Mouse (Mus musculus): ENCODE results near the gene Tmem60. TPM values are rescaled to one million over a fixed set of nuclear protein-coding genes. Genes with fewer than 3 reads are reported as not detected.
A peak's percentile ranks its signal among the peaks of the same experiment; 100 is the strongest.

The Tmem60 gene
- polyA plus RNA-seq, 1 experiment = 46.3 TPM

DNA sequence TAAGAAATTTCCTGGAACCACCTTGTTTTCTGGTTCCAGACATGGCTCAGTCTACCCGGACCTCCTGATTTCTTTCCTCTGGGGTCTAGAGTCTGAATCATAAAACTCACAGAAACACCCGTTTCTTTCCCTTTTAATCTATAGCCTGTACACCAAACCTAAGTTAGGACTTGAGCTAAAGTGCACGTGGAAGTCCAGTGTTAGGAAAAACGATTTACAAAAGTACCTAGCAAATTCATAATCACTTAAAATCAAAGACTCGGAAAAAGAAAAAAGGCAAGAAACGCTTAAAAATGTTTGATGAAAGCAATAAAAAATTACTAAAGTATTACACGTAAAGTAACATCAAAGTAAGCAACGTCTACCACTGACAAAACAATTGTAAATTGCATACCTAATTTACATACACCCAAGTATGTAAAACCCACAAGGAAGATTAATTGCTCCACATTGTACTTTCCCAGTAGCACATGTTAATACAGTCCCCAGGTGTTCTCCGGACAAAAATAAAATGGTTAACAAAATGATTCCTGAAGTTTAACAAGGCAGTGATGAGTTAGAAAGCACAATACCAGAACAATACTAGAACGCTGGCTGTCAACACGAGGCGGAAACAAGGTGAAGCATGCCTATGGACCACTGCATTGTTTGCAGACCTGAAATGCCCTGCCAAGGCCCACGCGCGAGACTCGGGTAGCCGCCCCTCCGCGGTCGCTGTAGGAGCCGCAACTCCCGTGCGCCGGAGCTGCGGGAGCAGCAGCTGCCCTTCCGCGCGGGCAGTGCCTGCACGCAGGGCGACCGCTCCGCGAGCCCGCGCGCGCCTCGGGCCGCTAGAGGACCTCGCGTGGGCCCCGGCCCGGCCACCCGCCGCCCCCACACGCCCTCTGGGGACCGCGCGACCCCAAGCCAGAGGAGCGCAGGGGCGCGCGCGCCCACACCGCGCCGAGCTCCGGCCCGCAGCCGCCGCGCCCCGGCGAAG, 905 bp upstream of the Tmem60 start:
- H3K4me1 ChIP-seq (ENCODE audit: control insufficient read depth, insufficient read depth, insufficient read length, low read length) = no peaks in the 10 kb centered on the region
- H3K27ac ChIP-seq (replicated peaks; ENCODE audit: low read depth, low read length) = no peak overlapping the region
- H3K4me3 ChIP-seq (ENCODE audit: insufficient read depth, low read depth, low read length) = peak overlapping the region; percentile 71

DNA sequence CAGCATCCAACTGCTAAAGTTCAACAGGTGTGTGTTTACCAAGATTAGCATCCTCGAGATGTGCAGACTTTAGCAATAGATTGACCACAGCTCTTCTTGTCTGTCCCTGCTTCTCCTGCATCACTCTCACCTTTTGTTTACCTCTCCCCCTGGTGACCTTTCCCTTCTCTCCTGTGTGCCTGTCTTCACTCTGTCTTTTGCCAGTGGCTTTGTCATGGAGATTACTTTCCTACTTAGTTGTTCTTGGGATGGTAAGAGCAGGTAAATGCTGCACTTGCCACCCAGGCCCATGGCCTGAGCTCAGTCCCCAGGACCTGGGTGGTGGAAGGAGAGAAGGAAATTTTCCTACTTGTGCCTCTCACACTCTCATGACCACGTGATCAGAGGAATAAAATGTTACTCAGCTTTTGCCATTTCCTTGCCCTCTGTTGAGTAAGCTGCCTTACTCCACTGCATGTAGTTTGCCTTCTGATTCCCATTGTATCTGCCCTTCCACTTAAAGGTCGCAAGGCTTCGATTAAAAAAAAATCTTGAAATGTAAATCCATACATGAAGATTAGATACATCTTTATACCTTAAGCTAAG, 2.1 kb downstream of the Tmem60 start:
- Histone ChIP-seq H3K4me3 (ENCODE audit: insufficient read depth, low read depth, low read length) (no peak overlapping the region), H3K4me1 (ENCODE audit: control insufficient read depth, insufficient read depth, insufficient read length, low read length) (no peaks in the 10 kb centered on the region), H3K27ac (replicated peaks; ENCODE audit: low read depth, low read length) (no peak overlapping the region)

DNA sequence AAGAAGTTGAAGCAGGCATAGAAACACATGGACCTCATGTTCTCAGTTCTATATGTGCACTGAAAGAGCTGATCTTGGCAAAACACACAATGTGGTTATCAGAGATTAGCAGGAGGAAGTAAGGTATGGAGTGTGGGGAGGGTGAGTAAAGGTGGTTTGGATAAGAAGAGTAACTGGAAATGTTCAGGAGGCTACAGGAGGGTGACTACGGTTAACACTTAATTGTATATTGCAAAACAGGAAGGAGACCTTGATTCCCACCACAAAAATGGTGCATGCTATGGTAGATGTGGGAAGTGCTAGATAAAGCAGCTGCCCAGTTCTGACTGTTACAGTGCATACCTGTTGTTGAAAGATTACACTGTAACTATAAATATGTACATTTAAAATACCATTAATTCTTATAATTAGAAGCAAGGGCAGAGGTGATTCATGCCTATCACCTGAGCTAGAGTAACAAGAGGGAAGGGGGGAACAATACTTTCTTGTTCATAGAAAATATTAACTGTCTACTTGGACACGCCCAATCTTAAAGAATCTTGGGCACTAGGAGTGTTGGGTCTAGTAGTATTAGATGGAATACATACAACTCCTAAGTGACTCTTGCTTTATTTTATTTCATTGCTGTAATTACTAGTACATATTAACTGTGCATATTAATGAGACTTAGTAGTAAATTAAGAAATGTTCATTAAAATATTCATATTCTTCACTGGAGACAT, 15.6 kb downstream of the Tmem60 start:
- H3K4me3 ChIP-seq (ENCODE audit: insufficient read depth, low read depth, low read length) = no peak overlapping the region
- H3K4me1 ChIP-seq (ENCODE audit: control insufficient read depth, insufficient read depth, insufficient read length, low read length) = no peaks in the 10 kb centered on the region
- H3K27ac ChIP-seq (replicated peaks; ENCODE audit: low read depth, low read length) = no peak overlapping the region

DNA sequence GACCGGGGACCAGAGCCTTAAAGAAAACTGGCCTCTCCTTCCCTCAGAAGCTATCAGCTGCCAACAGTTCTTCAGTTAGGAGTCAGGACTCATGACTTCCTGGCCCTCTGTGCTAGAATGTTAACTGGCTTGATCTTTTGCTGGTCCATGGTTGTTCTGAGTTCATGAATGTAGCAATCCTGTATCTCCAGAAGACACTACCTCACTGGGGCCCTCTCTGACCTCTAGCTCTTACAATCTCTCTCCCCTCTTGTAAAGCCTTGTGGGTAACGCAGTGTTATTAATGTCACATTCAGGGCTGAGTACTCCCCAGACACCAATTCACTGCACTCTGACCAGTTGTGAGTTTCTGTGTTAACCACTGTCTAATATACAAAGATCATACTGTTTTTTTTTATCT, 22.7 kb downstream of the Tmem60 start:
- H3K27ac ChIP-seq (replicated peaks; ENCODE audit: low read depth, low read length) = no peak overlapping the region
- no peak overlapping the region for H3K4me3 ChIP-seq (ENCODE audit: insufficient read depth, low read depth, low read length)
- peaks cover 3% of the 10 kb centered on the region; the same call in 1 of the 2 replicates for H3K4me1 ChIP-seq (ENCODE audit: control insufficient read depth, insufficient read depth, insufficient read length, low read length)

DNA sequence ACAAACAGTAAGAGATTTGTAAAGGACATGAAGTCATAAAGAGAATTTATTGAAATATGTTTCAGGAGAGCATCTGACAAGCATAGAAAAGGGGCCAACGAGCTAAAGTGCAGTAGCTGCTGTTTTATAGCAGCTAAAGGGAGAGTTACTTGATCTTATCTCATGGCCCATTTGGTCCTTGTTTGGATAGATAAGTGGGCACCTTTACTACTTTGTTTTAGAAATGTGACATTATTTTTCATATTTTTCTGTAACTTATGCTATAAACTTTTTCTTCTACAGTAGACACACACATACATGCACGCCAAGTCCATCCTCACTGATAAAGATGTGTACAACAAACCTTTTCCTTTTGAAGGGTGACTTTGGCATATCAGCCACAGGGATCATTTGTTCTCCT, 23.4 kb downstream of the Tmem60 start:
- Histone ChIP-seq H3K4me1 (ENCODE audit: control insufficient read depth, insufficient read depth, insufficient read length, low read length) (peaks cover 3% of the 10 kb centered on the region; the same call in 1 of the 2 replicates), H3K4me3 (ENCODE audit: insufficient read depth, low read depth, low read length) (no peak overlapping the region), H3K27ac (replicated peaks; ENCODE audit: low read depth, low read length) (no peak overlapping the region)

DNA sequence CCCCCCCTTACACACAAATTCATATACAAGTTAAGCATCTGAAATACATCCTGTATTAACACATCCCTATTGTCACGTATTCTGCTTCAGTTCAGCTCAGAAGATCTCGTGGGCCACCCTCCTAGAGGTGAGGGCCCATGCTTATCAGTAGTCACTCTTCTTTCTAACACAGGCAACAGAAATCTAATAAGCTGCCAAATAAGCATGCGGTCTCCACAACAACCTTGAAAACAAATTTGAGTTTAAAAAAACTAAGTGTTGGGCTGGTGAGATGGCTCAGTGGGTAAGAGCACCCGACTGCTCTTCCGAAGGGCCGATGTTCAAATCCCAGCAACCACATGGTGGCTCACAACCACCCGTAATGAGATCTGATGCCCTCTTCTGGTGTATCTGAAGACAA, 24.2 kb downstream of the Tmem60 start:
- no peak overlapping the region for H3K4me3 ChIP-seq (ENCODE audit: insufficient read depth, low read depth, low read length)
- H3K4me1 ChIP-seq (ENCODE audit: control insufficient read depth, insufficient read depth, insufficient read length, low read length) = peaks cover 3% of the 10 kb centered on the region; the same call in 1 of the 2 replicates
- no peak overlapping the region for H3K27ac ChIP-seq (replicated peaks; ENCODE audit: low read depth, low read length)

DNA sequence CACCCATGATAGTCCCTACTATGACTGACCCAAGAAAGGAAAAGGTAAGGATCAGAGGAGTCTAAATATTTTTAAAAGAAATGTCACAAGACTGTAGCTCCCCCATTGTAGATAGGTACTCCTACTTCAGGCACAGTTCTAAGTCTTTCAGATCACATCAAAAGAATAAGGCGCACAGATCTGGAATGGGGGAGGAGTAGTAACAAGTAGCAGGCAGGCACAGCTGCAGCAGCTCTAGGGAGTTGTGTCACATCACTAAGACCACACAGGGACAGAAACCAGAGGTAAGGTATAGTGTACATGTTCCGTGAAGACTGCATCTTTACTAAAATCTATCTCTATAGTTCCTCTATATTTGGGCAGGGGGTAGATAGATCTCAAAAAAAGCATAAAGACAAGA, 29.8 kb downstream of the Tmem60 start:
- no peak overlapping the region for H3K27ac ChIP-seq (replicated peaks; ENCODE audit: low read depth, low read length)
- H3K4me1 ChIP-seq (ENCODE audit: control insufficient read depth, insufficient read depth, insufficient read length, low read length) = no peaks in the 10 kb centered on the region
- no peak overlapping the region for H3K4me3 ChIP-seq (ENCODE audit: insufficient read depth, low read depth, low read length)

DNA sequence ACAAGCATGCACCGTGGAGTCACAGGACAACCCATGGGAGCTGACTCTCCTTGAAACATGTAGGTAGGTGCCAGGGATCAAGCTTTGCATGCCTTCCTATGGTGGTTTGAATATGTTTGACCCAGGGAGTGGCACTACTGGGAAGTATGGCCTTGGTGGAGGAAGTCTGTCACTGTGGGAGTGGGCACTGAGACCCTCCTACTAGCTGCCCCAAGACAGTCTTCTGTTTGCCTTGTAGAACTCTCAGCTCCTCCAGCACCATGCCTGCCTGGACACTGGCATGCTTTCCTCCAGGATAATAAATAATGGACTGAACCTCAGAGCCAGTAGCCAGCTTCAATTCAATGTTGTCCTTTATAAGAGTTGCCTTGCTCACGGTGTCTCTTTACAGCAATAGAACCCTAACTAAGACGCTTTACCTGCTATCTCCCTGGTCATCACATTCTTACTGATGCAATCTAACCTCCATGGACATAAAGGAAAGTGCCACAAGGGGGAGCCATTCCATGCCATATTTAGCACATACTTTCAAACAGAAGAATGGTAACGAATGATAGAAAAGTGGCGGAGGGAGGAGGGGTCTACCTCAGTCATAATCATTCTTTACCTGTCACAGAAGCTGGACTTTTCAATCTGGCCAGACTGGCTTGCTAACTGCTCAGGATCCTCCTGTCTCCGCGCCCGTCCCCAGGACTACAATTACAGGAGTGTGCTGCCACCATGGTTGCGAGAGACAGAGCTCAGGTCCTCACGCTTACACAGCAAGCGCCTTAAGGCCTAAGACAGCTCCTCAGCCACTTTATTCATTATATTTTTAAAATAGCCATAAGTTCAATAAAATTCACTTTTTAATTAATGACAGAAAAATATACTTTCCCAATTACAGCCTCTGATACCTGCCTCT, 31.6 kb downstream of the Tmem60 start:
- Histone ChIP-seq H3K27ac (replicated peaks; ENCODE audit: low read depth, low read length) (no peak overlapping the region), H3K4me1 (ENCODE audit: control insufficient read depth, insufficient read depth, insufficient read length, low read length) (no peaks in the 10 kb centered on the region), H3K4me3 (ENCODE audit: insufficient read depth, low read depth, low read length) (no peak overlapping the region)

DNA sequence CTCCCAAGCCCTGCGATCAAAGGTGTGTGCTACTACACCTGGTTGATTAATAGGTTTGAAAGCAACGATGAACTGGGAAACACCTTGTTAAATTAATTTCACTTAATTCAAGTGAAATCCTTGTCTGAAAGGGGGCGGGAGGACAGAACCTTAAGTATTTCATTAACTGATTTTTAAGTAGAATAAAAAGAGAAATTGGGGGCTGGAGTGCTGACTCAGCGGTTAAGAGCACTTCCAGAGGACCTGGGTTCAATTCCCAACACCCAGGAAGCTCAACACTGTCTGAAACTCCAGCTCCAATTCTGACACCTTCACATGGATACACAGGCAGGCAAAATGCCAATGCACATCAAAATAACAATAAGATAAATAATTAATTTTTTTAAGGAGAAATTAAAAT, 37.0 kb downstream of the Tmem60 start:
- Histone ChIP-seq H3K27ac (replicated peaks; ENCODE audit: low read depth, low read length) (no peak overlapping the region), H3K4me3 (ENCODE audit: insufficient read depth, low read depth, low read length) (no peak overlapping the region), H3K4me1 (ENCODE audit: control insufficient read depth, insufficient read depth, insufficient read length, low read length) (no peaks in the 10 kb centered on the region)

DNA sequence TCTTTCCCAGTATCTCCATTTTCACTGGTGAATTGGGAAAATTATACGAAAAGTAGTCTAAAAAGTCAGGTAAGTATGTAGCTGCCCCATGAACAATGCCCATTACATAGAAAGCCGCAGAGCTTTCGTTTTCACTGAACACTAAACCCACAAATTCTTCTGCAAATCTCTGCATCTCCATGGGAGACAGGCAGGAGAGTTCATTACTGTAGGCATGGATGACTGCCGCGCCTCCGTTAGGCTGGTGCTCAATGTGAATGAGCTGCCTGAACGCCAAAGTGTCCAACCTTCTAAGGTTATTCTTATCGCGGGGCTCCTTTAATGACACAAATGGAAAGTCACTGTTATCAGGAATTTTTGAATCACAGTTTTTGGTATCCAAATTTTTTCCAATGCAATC, 37.6 kb downstream of the Tmem60 start:
- Histone ChIP-seq H3K4me3 (ENCODE audit: insufficient read depth, low read depth, low read length) (no peak overlapping the region), H3K4me1 (ENCODE audit: control insufficient read depth, insufficient read depth, insufficient read length, low read length) (no peaks in the 10 kb centered on the region), H3K27ac (replicated peaks; ENCODE audit: low read depth, low read length) (no peak overlapping the region)

DNA sequence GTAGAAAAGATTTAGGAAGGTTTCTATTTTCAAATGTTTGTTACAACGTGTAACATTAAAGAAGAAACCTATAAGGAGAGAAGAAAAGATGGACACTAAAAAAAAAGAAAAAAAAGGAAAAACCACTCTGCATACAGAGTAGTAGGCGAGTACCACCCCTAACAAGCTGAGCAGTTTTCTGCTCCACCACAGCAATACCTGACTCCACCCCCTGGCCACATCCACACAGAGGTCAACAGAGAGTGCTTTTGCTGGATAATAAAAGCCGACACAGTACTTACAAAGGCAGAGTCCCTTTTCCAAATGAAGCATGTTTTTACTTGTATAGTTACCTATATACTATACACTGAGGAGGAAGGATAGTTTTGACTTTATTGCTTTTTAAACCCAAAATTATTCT, 42.6 kb downstream of the Tmem60 start:
- Histone ChIP-seq H3K4me3 (ENCODE audit: insufficient read depth, low read depth, low read length) (no peak overlapping the region), H3K27ac (replicated peaks; ENCODE audit: low read depth, low read length) (no peak overlapping the region), H3K4me1 (ENCODE audit: control insufficient read depth, insufficient read depth, insufficient read length, low read length) (peaks cover 3% of the 10 kb centered on the region; the same call in 1 of the 2 replicates)

DNA sequence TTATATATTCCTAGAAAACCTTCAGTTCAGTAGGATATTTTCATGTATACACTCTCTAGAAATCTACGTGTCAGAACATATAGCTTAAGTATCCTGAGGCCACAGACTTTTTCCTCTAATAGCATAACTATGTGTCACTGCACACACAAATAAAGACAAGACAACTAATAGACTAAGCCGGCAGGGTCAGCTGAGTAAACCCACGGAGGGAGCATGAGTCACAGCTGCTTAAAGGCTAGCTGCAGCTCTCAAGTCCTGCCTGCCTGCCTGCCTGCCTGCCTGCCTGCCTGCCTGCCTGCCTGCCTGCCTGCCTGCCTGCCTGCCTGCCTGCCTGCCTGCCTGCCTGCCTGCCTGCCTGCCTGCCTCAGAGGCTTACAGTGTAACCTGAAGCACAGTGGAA, 43.5 kb downstream of the Tmem60 start:
- Histone ChIP-seq H3K4me3 (ENCODE audit: insufficient read depth, low read depth, low read length) (no peak overlapping the region), H3K27ac (replicated peaks; ENCODE audit: low read depth, low read length) (no peak overlapping the region), H3K4me1 (ENCODE audit: control insufficient read depth, insufficient read depth, insufficient read length, low read length) (peaks cover 10% of the 10 kb centered on the region)

DNA sequence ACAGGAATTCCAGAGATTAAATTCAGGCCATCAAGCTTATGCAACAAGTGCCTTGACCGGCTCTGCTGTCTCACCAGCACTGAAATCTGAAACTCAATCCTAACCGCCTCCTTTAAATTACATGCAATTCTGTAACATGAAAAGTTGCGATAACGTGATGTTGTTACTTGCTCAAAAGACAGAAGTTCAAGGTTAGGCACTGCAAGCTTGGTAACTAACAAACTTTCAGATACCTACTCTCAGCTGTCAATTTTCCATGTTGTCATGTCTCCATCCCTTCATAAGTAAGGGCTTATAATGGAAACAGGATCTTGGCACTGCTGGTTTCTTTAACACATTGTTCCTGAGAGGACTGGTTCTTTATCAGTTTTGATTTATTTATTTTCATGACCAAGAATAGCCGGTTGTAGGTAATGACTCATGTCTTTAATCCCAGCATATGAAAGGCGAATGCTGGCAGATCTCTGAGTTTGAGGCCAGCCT, 47.7 kb downstream of the Tmem60 start:
- H3K4me1 ChIP-seq (ENCODE audit: control insufficient read depth, insufficient read depth, insufficient read length, low read length) = peaks cover 14% of the 10 kb centered on the region
- peak overlapping the region; percentile 70 for H3K27ac ChIP-seq (replicated peaks; ENCODE audit: low read depth, low read length)
- H3K4me3 ChIP-seq (ENCODE audit: insufficient read depth, low read depth, low read length) = no peak overlapping the region

DNA sequence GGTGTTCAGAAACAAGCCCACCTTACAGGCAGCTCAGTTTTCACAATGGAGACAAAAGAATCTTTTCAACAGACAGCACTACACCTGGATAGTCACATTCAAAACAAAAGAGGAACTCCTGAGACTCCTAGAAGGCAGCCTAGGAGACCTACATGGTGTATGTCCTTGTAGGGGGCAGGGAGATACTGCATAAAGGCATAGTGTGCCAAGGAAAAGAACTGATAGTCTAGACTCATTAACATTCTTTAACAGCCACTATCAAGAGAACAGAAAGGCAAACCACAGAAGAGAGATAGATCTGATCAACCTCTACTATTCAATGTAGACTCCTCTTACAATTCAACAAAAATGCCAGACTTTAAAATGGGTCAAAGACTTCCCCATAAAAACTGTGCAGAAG, 48.4 kb downstream of the Tmem60 start:
- H3K27ac ChIP-seq (replicated peaks; ENCODE audit: low read depth, low read length) = peak overlapping the region; percentile 42
- H3K4me1 ChIP-seq (ENCODE audit: control insufficient read depth, insufficient read depth, insufficient read length, low read length) = peaks cover 15% of the 10 kb centered on the region
- no peak overlapping the region for H3K4me3 ChIP-seq (ENCODE audit: insufficient read depth, low read depth, low read length)

All from brown adipose tissue, adult 24 weeks (tissue).